Mouse (Mus musculus) forebrain, embryonic 13.5 days (tissue): Measurements from ENCODE around the gene Atp12a. TPM values are rescaled to one million over a fixed set of nuclear protein-coding genes. Genes with fewer than 3 reads are reported as not detected.

Source experiments
- ATAC-seq: fragments of 200-750 bp; cut with Nextera tagmentation; 2 replicates; pipeline ENCODE4 v1.8.0; 2017
- H3K27ac ChIP-seq: fragments of 300-500 bp; sonication (generic); 2 replicates; pipeline ENCODE4 v1.5.1; 2015; ENCODE audit warnings: inconsistent platforms, mild to moderate bottlenecking, moderate library complexity
- H3K27me3 ChIP-seq: fragments of 300-500 bp; sonication (generic); 2 replicates; pipeline ENCODE4 v1.6.1; 2015; ENCODE audit warnings: mild to moderate bottlenecking, inconsistent platforms
- H3K36me3 ChIP-seq: fragments of 300-500 bp; sonication (generic); 2 replicates; pipeline ENCODE4 v1.6.1; 2015; ENCODE audit warnings: mild to moderate bottlenecking, inconsistent platforms; ENCODE audit not compliant: poor library complexity, severe bottlenecking
- H3K4me1 ChIP-seq: fragments of 300-500 bp; sonication (generic); 2 replicates; pipeline ENCODE4 v1.6.1; 2015; ENCODE audit warnings: inconsistent platforms
- H3K4me2 ChIP-seq: fragments of 300-500 bp; sonication (generic); 2 replicates; pipeline ENCODE4 v1.6.1; 2015; ENCODE audit warnings: inconsistent platforms, mild to moderate bottlenecking, moderate library complexity
- H3K4me3 ChIP-seq: fragments of 300-500 bp; sonication (generic); 2 replicates; pipeline ENCODE4 v1.5.1; 2015; ENCODE audit warnings: mild to moderate bottlenecking, inconsistent platforms
- H3K9ac ChIP-seq: fragments of 300-500 bp; sonication (generic); 2 replicates; pipeline ENCODE4 v1.6.1; 2015; ENCODE audit warnings: mild to moderate bottlenecking, inconsistent platforms
- H3K9me3 ChIP-seq: fragments of 300-500 bp; sonication (generic); replicated peaks from 2 replicates; pipeline ENCODE4 v1.6.1; 2016; ENCODE audit warnings: inconsistent platforms
- WGBS: fragments of 180-500 bp; shearing (Covaris S2); methylation state at CpG from one replicate; pipeline ENCODE4 v1.1.7; 2015; 5-methylcytosine and 5-hydroxymethylcytosine counted together
- polyA plus RNA-seq: library from polyadenylated mRNA; unstranded; fragments of >200 nt; fragmentation: Nextera tagmentation; extraction: Ambion mirVana; gene quantifications from 2 replicates; pipeline ENCODE4 v1.2.1, GENCODE M21; 2015

The Atp12a gene
- polyA plus RNA-seq, 1 experiment from 2014 or later, result 0.12 TPM

DNA sequence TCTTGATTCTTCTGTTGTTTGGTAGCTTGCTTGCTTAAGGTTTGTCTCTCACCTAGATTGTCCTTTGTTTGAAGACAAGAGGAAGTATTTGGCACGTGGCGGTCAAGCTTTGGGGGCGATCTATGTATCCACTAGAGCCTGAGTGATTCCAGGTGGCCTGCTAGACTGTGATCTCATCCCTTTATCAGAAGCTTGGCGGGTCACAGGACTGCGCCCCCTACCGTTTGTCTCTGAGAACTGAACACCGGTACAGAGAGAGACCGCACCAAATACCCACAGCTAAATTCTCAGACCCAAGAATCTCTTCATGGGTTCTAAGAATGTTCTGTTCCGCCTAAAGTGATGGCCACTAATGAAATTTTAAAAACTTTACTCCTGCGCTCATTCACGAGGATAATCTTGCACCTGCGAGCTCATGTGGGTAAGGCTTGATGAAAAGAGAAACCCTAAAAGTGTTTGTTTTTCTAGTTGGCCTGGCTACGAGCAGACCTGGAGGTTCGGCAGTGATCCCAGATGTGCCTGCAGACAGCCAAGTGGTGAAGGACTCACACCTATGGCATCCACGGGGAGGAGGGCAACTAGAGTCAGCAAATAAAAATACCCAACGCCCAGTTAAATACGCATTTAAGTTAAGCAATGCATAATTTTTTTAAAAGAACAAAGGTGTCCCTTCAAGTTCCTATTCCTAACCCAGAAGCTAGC lies 12.8 kb upstream of the Atp12a start:
- Histone ChIP-seq H3K36me3 (no peaks in the 10 kb centered on the region), H3K4me1 (no peaks in the 10 kb centered on the region), H3K4me2 (no peak overlapping the region), H3K4me3 (no peak overlapping the region), H3K27ac (no peak overlapping the region), H3K9me3 (no peaks in the 10 kb centered on the region), H3K9ac (no peak overlapping the region), H3K27me3 (no peaks in the 10 kb centered on the region)
- ATAC-seq, result no peak
- 43% methylated on average over 17 of the region's 17 CpGs for WGBS

DNA sequence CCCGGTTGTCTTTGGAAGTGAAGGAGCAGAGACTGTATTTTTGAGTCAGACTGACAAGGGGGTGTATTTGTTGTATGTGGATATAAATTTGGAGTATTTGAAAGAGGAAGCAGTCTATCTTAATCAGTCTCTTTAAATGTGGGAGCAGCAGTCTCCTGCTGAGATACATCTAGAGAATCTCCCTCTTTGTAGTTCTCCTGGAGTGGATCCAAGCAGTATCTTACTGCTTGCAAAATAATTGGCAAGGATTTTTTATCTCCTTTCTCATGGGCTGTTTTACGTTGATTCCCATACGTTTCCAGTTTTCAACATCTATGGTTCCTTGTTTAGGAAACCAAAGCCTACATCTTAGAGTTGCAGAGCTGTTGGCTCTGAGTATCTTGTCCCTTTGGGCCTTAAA lies 10.1 kb upstream of the Atp12a start:
- no peak overlapping the region for H3K9ac ChIP-seq
- no peaks in the 10 kb centered on the region for H3K36me3 ChIP-seq
- no peaks in the 10 kb centered on the region for H3K27me3 ChIP-seq
- no peak for ATAC-seq
- no peak overlapping the region for H3K4me3 ChIP-seq
- no peak overlapping the region for H3K4me2 ChIP-seq
- WGBS, result 78% methylated on average over 3 of the region's 3 CpGs
- no peaks in the 10 kb centered on the region for H3K9me3 ChIP-seq
- no peak overlapping the region for H3K27ac ChIP-seq
- H3K4me1 ChIP-seq, result no peaks in the 10 kb centered on the region

DNA sequence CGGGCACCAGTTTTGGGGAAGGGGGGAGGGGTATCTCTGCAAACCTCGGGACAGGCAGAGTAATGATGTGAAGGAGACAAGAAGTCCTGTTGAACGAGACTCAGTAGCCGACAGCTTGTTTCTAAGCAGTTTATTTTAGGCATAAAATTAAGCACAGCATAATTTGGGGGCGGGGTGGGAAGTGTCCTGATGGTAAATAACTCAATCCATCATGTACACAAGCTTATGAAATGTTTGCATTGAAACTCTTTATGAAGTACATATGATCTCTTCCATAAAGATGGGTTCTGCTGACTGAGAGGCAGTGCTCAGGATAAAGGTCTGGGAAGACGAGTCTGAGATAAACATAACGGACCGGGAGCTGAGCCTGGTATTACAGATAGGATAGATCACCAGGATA lies 9.5 kb upstream of the Atp12a start:
- no peak overlapping the region for H3K9ac ChIP-seq
- H3K27ac ChIP-seq, result no peak overlapping the region
- H3K36me3 ChIP-seq, result no peaks in the 10 kb centered on the region
- H3K27me3 ChIP-seq, result no peaks in the 10 kb centered on the region
- H3K4me2 ChIP-seq, result no peak overlapping the region
- no peak for ATAC-seq
- WGBS, result 84% methylated on average over 8 of the region's 8 CpGs
- no peaks in the 10 kb centered on the region for H3K9me3 ChIP-seq
- H3K4me3 ChIP-seq, result no peak overlapping the region
- H3K4me1 ChIP-seq, result no peaks in the 10 kb centered on the region

DNA sequence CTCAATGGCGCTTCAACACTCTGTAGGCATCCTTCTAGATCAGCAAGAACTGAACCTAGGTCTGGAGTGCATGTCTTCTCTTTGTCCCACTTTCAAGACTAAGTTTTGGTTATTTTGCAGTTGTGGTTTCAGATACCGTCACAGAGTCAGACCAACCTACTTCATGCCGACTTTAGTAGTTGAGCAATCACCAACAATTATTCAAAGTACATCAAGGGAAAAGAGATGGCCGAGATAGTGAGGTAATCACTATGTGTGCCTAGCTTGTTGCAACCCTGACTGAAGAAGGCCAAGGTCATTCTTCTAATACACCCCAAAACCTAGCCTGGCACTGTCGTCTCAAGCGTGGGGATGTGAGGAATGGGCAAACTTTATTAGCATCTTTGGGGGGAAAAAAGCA lies 8.7 kb upstream of the Atp12a start:
- H3K27me3 ChIP-seq, result no peaks in the 10 kb centered on the region
- no peak overlapping the region for H3K27ac ChIP-seq
- H3K4me2 ChIP-seq, result no peak overlapping the region
- no peak overlapping the region for H3K4me3 ChIP-seq
- no peaks in the 10 kb centered on the region for H3K9me3 ChIP-seq
- no peak overlapping the region for H3K9ac ChIP-seq
- ATAC-seq, result no peak
- no peaks in the 10 kb centered on the region for H3K36me3 ChIP-seq
- no peaks in the 10 kb centered on the region for H3K4me1 ChIP-seq
- 88% methylated on average over 6 of the region's 6 CpGs for WGBS

DNA sequence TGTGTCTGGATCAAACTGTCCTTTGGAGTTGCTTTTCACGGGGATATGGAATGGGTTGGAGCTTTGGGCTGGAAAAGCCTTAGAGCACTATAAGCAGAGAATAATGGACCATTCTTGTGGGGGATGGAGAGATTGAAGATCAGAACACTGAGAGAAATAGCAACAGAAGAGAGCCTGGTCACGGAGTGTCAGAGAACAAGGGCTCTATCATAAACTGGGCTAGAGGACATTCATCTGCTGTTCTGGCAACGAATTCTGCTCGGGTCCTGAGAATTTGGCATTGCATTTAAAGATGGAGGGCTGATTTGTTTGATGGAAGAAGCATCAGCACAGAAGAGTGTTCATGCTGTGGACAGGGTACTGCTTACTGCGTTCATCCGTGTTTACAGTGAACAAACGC lies 6.4 kb upstream of the Atp12a start:
- WGBS, result 86% methylated on average over 7 of the region's 7 CpGs
- no peak overlapping the region for H3K4me3 ChIP-seq
- no peaks in the 10 kb centered on the region for H3K4me1 ChIP-seq
- no peak overlapping the region for H3K4me2 ChIP-seq
- no peak overlapping the region for H3K9ac ChIP-seq
- ATAC-seq, result no peak
- H3K27ac ChIP-seq, result no peak overlapping the region
- no peaks in the 10 kb centered on the region for H3K9me3 ChIP-seq
- no peaks in the 10 kb centered on the region for H3K36me3 ChIP-seq
- peaks cover 8% of the 10 kb centered on the region for H3K27me3 ChIP-seq

DNA sequence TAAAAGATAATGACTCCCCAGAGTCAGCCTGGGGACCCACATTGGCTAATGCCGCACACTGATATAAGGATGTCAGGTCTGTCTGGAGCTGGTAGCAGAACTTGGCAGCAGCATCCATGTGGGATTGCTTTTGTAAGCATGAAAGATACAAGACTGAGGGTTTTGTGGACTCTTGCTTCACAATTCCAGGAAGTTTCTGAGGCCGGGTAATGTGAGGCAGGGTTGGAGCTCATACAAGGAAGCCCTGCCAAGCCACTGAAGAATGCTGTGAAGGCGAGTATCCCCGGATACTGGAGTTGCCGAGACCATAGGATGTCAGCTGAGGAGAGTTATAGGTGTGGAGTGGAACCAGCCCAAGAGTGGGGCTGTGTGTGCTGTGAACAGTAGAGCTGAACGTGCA lies 5.7 kb upstream of the Atp12a start:
- Histone ChIP-seq H3K27ac (no peak overlapping the region), H3K9ac (no peak overlapping the region), H3K4me3 (no peak overlapping the region), H3K9me3 (no peaks in the 10 kb centered on the region), H3K27me3 (peaks cover 15% of the 10 kb centered on the region), H3K4me2 (no peak overlapping the region), H3K36me3 (no peaks in the 10 kb centered on the region), H3K4me1 (no peaks in the 10 kb centered on the region)
- no peak for ATAC-seq
- 83% methylated on average over 6 of the region's 6 CpGs for WGBS

DNA sequence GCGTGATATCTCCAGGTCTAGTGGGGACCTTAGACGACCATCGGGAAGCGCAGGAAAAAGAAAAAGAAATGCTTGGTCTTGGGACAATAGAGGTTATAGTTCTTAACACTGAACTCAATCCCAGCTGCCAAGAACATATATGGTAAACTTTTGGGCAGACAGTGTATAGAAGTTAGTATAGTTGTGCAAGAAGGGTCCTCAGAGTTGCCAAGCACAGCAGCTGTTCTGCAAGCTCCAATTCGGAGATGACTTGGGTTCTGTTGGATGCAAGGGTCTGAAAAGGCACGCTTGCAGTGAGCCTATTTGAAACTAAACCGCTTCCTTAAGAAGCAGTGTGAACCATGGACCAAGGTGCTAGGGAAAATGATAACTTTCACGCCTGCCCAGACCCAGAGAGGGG lies 424 bp downstream of the Atp12a start:
- WGBS, result 29% methylated on average over 8 of the region's 8 CpGs
- Histone ChIP-seq H3K9me3 (no peaks in the 10 kb centered on the region), H3K27me3 (peaks cover 56% of the 10 kb centered on the region), H3K36me3 (no peaks in the 10 kb centered on the region), H3K4me3 (peak overlapping the region; percentile 44), H3K4me2 (peak overlapping the region; percentile 67), H3K4me1 (peaks cover 10% of the 10 kb centered on the region), H3K27ac (no peak overlapping the region), H3K9ac (0 out of 2 replicates have a peak overlapping the region, but pooled peaks have one; percentile 55)
- ATAC-seq, result no peak

DNA sequence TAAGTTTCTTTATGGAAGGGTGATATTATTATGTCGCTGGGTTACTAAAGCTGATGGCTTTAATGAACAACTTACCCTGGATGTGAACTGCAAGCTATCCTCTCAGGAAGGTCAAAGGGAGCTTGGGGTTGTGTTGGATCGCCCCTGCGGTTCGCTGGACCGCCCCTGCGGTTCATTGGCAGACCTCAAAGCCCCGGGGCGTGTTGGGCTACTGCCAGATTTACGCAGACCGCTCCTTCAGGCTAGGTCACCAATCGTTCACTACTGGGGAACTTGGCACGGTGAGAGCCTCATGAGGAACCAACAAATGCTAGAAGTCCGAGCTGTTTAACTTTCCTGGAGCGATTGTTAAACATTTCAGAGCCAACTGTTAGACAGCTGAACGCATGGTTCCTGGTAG lies 1.8 kb downstream of the Atp12a start:
- Histone ChIP-seq H3K27me3 (peaks cover 56% of the 10 kb centered on the region), H3K4me1 (peaks cover 10% of the 10 kb centered on the region), H3K27ac (no peak overlapping the region), H3K4me2 (no peak overlapping the region), H3K9me3 (no peaks in the 10 kb centered on the region), H3K9ac (no peak overlapping the region), H3K36me3 (no peaks in the 10 kb centered on the region), H3K4me3 (no peak overlapping the region)
- WGBS, result 37% methylated on average over 15 of the region's 15 CpGs
- no peak for ATAC-seq

DNA sequence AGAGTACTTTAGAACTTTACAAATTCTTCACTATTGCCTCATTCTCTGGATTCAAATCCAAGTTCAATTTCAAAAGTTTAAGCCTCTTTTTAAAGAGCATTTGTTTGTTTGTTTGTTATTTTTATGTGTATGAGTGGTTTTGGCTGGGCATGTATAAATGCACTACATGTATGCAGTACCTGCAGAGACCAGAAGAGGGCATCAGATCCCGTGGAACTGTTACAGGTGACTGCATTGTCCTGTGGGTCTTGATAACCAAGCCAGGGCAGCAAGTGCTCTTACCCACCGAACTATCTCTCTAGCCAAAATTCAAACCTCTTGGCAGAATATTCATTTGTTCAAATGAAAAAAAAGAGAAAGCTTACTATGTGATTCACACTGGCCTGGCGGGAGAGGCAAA lies 4.0 kb downstream of the Atp12a start:
- Histone ChIP-seq H3K4me3 (no peak overlapping the region), H3K4me1 (peaks cover 10% of the 10 kb centered on the region), H3K27ac (no peak overlapping the region), H3K36me3 (no peaks in the 10 kb centered on the region), H3K9me3 (no peaks in the 10 kb centered on the region), H3K9ac (no peak overlapping the region), H3K27me3 (peaks cover 44% of the 10 kb centered on the region), H3K4me2 (no peak overlapping the region)
- 59% methylated on average over 3 of the region's 3 CpGs for WGBS
- ATAC-seq, result no peak

DNA sequence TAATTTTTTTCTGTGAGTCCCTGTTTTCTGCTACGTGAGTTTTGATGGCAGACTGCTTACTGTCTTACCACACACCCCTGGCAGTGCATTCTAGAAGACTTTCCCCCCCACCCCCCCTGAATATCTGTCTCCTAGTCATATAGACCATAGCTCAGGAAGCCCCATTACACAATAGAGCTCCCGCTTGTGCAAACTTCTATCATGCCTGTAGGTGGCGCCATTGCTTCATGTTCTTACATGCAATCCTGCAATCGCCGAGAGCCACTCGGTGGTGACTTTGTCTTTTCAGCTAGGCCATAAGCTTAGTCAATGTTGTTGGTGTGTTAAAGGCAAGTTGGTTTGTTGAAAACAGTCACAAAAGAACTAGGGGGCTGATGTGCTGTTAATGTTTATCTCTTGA lies 10.9 kb downstream of the Atp12a start:
- WGBS, result 3% methylated on average over 6 of the region's 6 CpGs
- H3K36me3 ChIP-seq, result no peaks in the 10 kb centered on the region
- ATAC-seq, result peak; percentile 82
- H3K27me3 ChIP-seq, result no peaks in the 10 kb centered on the region
- no peak overlapping the region for H3K9ac ChIP-seq
- H3K27ac ChIP-seq, result no peak overlapping the region
- no peak overlapping the region for H3K4me2 ChIP-seq
- no peak overlapping the region for H3K4me3 ChIP-seq
- H3K9me3 ChIP-seq, result no peaks in the 10 kb centered on the region
- H3K4me1 ChIP-seq, result no peaks in the 10 kb centered on the region

DNA sequence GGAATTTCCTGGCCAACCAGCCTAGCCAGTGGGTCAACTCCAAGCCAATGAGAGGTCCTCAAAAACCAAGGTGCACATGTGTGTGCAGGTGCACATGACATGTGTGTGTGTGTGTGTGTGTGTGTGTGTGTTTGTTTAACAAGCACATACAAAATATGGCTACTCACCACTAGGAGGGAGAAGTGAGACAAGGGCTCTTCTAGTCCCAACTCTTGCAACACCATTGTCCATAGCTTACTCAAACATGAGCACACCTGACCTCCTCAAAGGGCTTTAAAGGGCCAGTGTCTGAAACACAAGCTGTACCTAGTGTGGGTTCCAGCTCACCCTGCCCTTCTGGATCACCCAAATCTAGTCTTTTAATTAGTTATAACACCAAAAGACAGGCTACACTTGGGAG lies 12.9 kb downstream of the Atp12a start:
- no peak for ATAC-seq
- H3K4me2 ChIP-seq, result no peak overlapping the region
- H3K4me1 ChIP-seq, result no peaks in the 10 kb centered on the region
- H3K9ac ChIP-seq, result no peak overlapping the region
- H3K36me3 ChIP-seq, result no peaks in the 10 kb centered on the region
- H3K9me3 ChIP-seq, result no peaks in the 10 kb centered on the region
- no peak overlapping the region for H3K4me3 ChIP-seq
- H3K27me3 ChIP-seq, result no peaks in the 10 kb centered on the region
- no peak overlapping the region for H3K27ac ChIP-seq

DNA sequence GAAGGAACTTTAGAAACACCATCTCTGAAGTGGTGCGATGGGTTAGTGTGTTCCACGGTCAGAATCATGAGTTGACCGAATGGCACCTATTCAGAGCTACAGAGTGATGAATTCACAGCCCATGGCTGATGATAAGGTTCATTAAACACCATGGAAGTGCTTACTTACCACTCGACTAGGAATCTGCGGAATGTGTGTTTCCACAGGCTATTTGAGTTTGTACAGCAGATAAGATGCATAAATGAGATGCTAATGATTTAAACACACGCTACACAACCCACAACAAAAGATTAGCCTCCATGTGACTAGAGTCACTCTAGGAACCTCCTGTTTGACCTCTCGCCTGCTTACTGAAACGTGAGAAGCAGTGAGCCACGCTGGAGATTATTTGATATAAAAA lies 14.5 kb downstream of the Atp12a start:
- H3K36me3 ChIP-seq, result no peaks in the 10 kb centered on the region
- ATAC-seq, result no peak
- H3K9me3 ChIP-seq, result no peaks in the 10 kb centered on the region
- H3K4me1 ChIP-seq, result no peaks in the 10 kb centered on the region
- no peak overlapping the region for H3K4me3 ChIP-seq
- H3K27me3 ChIP-seq, result no peaks in the 10 kb centered on the region
- no peak overlapping the region for H3K27ac ChIP-seq
- H3K9ac ChIP-seq, result no peak overlapping the region
- H3K4me2 ChIP-seq, result no peak overlapping the region
- WGBS, result 71% methylated on average over 9 of the region's 9 CpGs

DNA sequence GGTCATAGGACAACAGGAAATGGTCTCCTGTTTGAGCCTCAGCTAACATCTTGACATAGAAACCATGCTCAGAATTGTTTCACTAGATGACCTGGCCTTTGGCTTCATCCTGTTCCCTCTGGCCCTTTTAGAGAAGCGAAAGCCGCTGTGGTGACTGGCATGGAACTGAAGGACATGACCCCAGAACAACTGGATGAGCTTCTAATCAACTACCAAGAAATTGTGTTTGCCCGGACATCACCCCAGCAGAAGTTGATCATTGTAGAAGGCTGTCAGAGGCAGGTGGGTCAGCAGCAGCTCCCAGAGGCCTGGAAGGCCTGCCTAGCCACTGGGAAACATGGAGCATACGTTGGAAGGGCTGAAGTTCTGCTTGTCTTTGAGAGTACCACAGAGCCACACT lies 17.5 kb downstream of the Atp12a start:
- Histone ChIP-seq H3K4me2 (no peak overlapping the region), H3K4me3 (no peak overlapping the region), H3K27me3 (no peaks in the 10 kb centered on the region), H3K4me1 (no peaks in the 10 kb centered on the region), H3K27ac (no peak overlapping the region), H3K36me3 (no peaks in the 10 kb centered on the region), H3K9ac (no peak overlapping the region), H3K9me3 (no peaks in the 10 kb centered on the region)
- 83% methylated on average over 4 of the region's 4 CpGs for WGBS
- ATAC-seq, result no peak
